Mouse (Mus musculus) MEL (cell line): Measurements from ENCODE around the gene Ppp1r1b. TPM values are rescaled to one million over a fixed set of nuclear protein-coding genes. Genes with fewer than 3 reads are reported as not detected.

Experiments
- DNase-seq: peaks from one replicate; pipeline ENCODE4 v3.0.0; 2011; ENCODE audit warnings: low read depth, low spot score
- H3K27ac ChIP-seq: 2 replicates; pipeline ENCODE4 v1.5.1; 2012; ENCODE audit warnings: low read depth, mild to moderate bottlenecking, control low read depth, low read length, moderate library complexity; ENCODE audit not compliant: control insufficient read depth
- H3K27me3 ChIP-seq, 2 experiments: fragments of 150-350 bp in 1 of 2; sonication (generic) in 1 of 2; 2 replicates each; pipeline ENCODE4 v1.6.1; 2012; ENCODE audit warnings: low read length in 2 of 2, mild to moderate bottlenecking in 2 of 2, improper control_type of control experiment in 1 of 2, moderate library complexity in 1 of 2; ENCODE audit not compliant: insufficient read depth in 2 of 2, control insufficient read depth in 1 of 2
- H3K36me3 ChIP-seq, 2 experiments: 2 replicates each; pipeline ENCODE4 v1.6.1; 2012 to 2014; ENCODE audit warnings: low read length in 2 of 2, improper control_type of control experiment in 1 of 2, inconsistent platforms in 1 of 2, mild to moderate bottlenecking in 1 of 2; ENCODE audit not compliant: insufficient read depth in 2 of 2, control insufficient read depth in 1 of 2
- H3K4me1 ChIP-seq, 2 experiments: fragments of 150-350 bp in 1 of 2; sonication (generic) in 1 of 2; 2 replicates each; pipeline ENCODE4 v1.6.1; 2012; ENCODE audit warnings: low read length in 2 of 2, improper control_type of control experiment in 1 of 2, mild to moderate bottlenecking in 1 of 2; ENCODE audit not compliant: insufficient read depth in 2 of 2, control insufficient read depth in 1 of 2
- H3K4me3 ChIP-seq, 2 experiments: fragments of 150-350 bp in 1 of 2; sonication (generic) in 1 of 2; 2 replicates each; pipeline ENCODE4 v1.5.1; 2012; ENCODE audit warnings: low read depth in 2 of 2, low read length in 2 of 2, mild to moderate bottlenecking in 2 of 2, moderate library complexity in 2 of 2, control low read depth in 1 of 2, improper control_type of control experiment in 1 of 2; ENCODE audit not compliant: control insufficient read depth in 1 of 2, insufficient read depth in 1 of 2
- H3K79me2 ChIP-seq: 2 replicates; pipeline ENCODE4 v1.6.1; 2012; ENCODE audit warnings: mild to moderate bottlenecking, low read length, moderate library complexity; ENCODE audit not compliant: control insufficient read depth, poor library complexity, insufficient read depth
- H3K9ac ChIP-seq: 2 replicates; pipeline ENCODE4 v1.6.1; 2012; ENCODE audit warnings: low read depth, mild to moderate bottlenecking, control low read depth, low read length, moderate library complexity; ENCODE audit not compliant: control insufficient read depth, poor library complexity, severe bottlenecking
- H3K9me3 ChIP-seq: fragments of 150-350 bp; sonication (generic); replicated peaks from 2 replicates; pipeline ENCODE4 v1.6.1; 2012; ENCODE audit warnings: mild to moderate bottlenecking, low read length, improper control_type of control experiment, moderate library complexity; ENCODE audit not compliant: insufficient read depth
- BHLHE40 ChIP-seq: IDR thresholded peaks from 2 replicates; pipeline ENCODE4 v1.6.1; 2012; ENCODE audit warnings: low read depth, mild to moderate bottlenecking, inconsistent platforms, low read length, improper control_type of control experiment, borderline replicate concordance
- CHD1 ChIP-seq: IDR thresholded peaks from 2 replicates; pipeline ENCODE4 v1.6.1; 2012; ENCODE audit warnings: low read depth, mild to moderate bottlenecking, inconsistent platforms, low read length, improper control_type of control experiment
- CHD2 ChIP-seq: IDR thresholded peaks from 2 replicates; pipeline ENCODE4 v1.6.1; 2011; ENCODE audit warnings: low read length, improper control_type of control experiment
- CTCF ChIP-seq, 3 experiments: IDR thresholded peaks in 2 of 3; conservative IDR thresholded peaks in 1 of 3; 2 replicates each; pipeline ENCODE4 v1.5.1; 2011 to 2012; ENCODE audit warnings: low read length in 3 of 3, low read depth in 2 of 3, mild to moderate bottlenecking in 2 of 3, improper control_type of control experiment in 1 of 3, inconsistent platforms in 1 of 3, mixed read lengths in 1 of 3, moderate library complexity in 1 of 3; ENCODE audit not compliant: control insufficient read depth in 1 of 3, insufficient read depth in 1 of 3, poor library complexity in 1 of 3, severe bottlenecking in 1 of 3
- ETS1 ChIP-seq: IDR thresholded peaks from 2 replicates; pipeline ENCODE4 v1.6.1; 2012; ENCODE audit warnings: low read depth, mild to moderate bottlenecking, inconsistent platforms, low read length, improper control_type of control experiment, moderate library complexity
- GABPA ChIP-seq: IDR thresholded peaks from 2 replicates; pipeline ENCODE4 v1.6.1; 2012; ENCODE audit warnings: low read depth, mild to moderate bottlenecking, inconsistent platforms, low read length, improper control_type of control experiment, moderate library complexity
- GATA1 ChIP-seq: IDR thresholded peaks from 2 replicates; pipeline ENCODE4 v1.6.1; 2011; ENCODE audit warnings: low read depth, low read length, improper control_type of control experiment
- HCFC1 ChIP-seq: IDR thresholded peaks from 2 replicates; pipeline ENCODE4 v1.6.1; 2012; ENCODE audit warnings: low read depth, mild to moderate bottlenecking, inconsistent platforms, low read length, improper control_type of control experiment, moderate library complexity
- KAT2A ChIP-seq: conservative IDR thresholded peaks from 2 replicates; pipeline ENCODE4 v1.6.1; 2012; ENCODE audit warnings: low read depth, low read length, improper control_type of control experiment, inconsistent platforms
- MAFK ChIP-seq: IDR thresholded peaks from 2 replicates; pipeline ENCODE4 v1.6.1; 2011; ENCODE audit warnings: low read depth, mild to moderate bottlenecking, low read length, improper control_type of control experiment, borderline replicate concordance
- MAZ ChIP-seq: IDR thresholded peaks from 2 replicates; pipeline ENCODE4 v1.6.1; 2012; ENCODE audit warnings: low read depth, mild to moderate bottlenecking, inconsistent platforms, low read length, improper control_type of control experiment
- MEF2A ChIP-seq: IDR thresholded peaks from 2 replicates; pipeline ENCODE4 v1.6.1; 2014; ENCODE audit warnings: low read depth, mild to moderate bottlenecking, inconsistent platforms, low read length, improper control_type of control experiment; ENCODE audit not compliant: poor library complexity, insufficient replicate concordance, severe bottlenecking; ENCODE audit errors: extremely low read depth
- MXI1 ChIP-seq: IDR thresholded peaks from 2 replicates; pipeline ENCODE4 v1.6.1; 2011; ENCODE audit warnings: mild to moderate bottlenecking, low read depth, low read length, improper control_type of control experiment
- MYB ChIP-seq: IDR thresholded peaks from 2 replicates; pipeline ENCODE4 v1.6.1; 2011; ENCODE audit warnings: mild to moderate bottlenecking, low read depth, low read length, improper control_type of control experiment
- MYC ChIP-seq: IDR thresholded peaks from 2 replicates; pipeline ENCODE4 v1.6.1; 2011; ENCODE audit warnings: low read depth, mild to moderate bottlenecking, low read length, improper control_type of control experiment, moderate library complexity
- POLR2A ChIP-seq, 2 experiments: IDR thresholded peaks; 2 replicates each; pipeline ENCODE4 v1.6.1; 2011 to 2012; ENCODE audit warnings: low read length in 2 of 2, mild to moderate bottlenecking in 2 of 2, control low read depth in 1 of 2, improper control_type of control experiment in 1 of 2, low read depth in 1 of 2, moderate library complexity in 1 of 2; ENCODE audit not compliant: control insufficient read depth in 1 of 2, insufficient read depth in 1 of 2, poor library complexity in 1 of 2
- RAD21 ChIP-seq: IDR thresholded peaks from 2 replicates; pipeline ENCODE4 v1.6.1; 2011; ENCODE audit warnings: mild to moderate bottlenecking, low read depth, low read length, improper control_type of control experiment
- RCOR1 ChIP-seq: IDR thresholded peaks from 2 replicates; pipeline ENCODE4 v1.6.1; 2012; ENCODE audit warnings: low read depth, mild to moderate bottlenecking, inconsistent platforms, low read length, improper control_type of control experiment
- SIN3A ChIP-seq: IDR thresholded peaks from 2 replicates; pipeline ENCODE4 v1.6.1; 2012; ENCODE audit warnings: low read length, improper control_type of control experiment, inconsistent platforms
- SMC3 ChIP-seq: IDR thresholded peaks from 2 replicates; pipeline ENCODE4 v1.6.1; 2011; ENCODE audit warnings: low read depth, low read length, improper control_type of control experiment
- TAL1 ChIP-seq: IDR thresholded peaks from 2 replicates; pipeline ENCODE4 v1.6.1; 2012; ENCODE audit warnings: mild to moderate bottlenecking, inconsistent platforms, low read length, moderate library complexity, mixed read lengths
- TBP ChIP-seq: IDR thresholded peaks from 2 replicates; pipeline ENCODE4 v1.8.0; 2011; ENCODE audit warnings: low read depth, low read length, improper control_type of control experiment
- TCF12 ChIP-seq: IDR thresholded peaks from 2 replicates; pipeline ENCODE4 v1.6.1; 2014; ENCODE audit warnings: low read depth, mild to moderate bottlenecking, inconsistent platforms, low read length, improper control_type of control experiment, moderate library complexity
- USF1 ChIP-seq: IDR thresholded peaks from 2 replicates; pipeline ENCODE4 v1.6.1; 2014; ENCODE audit warnings: low read depth, mild to moderate bottlenecking, inconsistent platforms, low read length, improper control_type of control experiment, moderate library complexity
- USF2 ChIP-seq, 2 experiments: IDR thresholded peaks; 2 replicates each; pipeline ENCODE4 v1.6.1; 2011 to 2012; ENCODE audit warnings: improper control_type of control experiment in 2 of 2, low read length in 2 of 2, borderline replicate concordance in 1 of 2, inconsistent platforms in 1 of 2, low read depth in 1 of 2, mild to moderate bottlenecking in 1 of 2; ENCODE audit not compliant: insufficient read depth in 1 of 2
- ZC3H11A ChIP-seq: IDR thresholded peaks from 2 replicates; pipeline ENCODE4 v1.6.1; 2012; ENCODE audit warnings: low read depth, mild to moderate bottlenecking, inconsistent platforms, low read length, improper control_type of control experiment
- ZKSCAN1 ChIP-seq: IDR thresholded peaks from 2 replicates; pipeline ENCODE4 v1.6.1; 2012; ENCODE audit warnings: low read depth, mild to moderate bottlenecking, inconsistent platforms, low read length, improper control_type of control experiment, moderate library complexity
- ZMIZ1 ChIP-seq: IDR thresholded peaks from 2 replicates; pipeline ENCODE4 v1.6.1; 2012; ENCODE audit warnings: low read depth, mild to moderate bottlenecking, inconsistent platforms, low read length, improper control_type of control experiment, moderate library complexity
- ZNF384 ChIP-seq: IDR thresholded peaks from 2 replicates; pipeline ENCODE4 v1.6.1; 2012; ENCODE audit warnings: low read depth, mild to moderate bottlenecking, inconsistent platforms, low read length, improper control_type of control experiment
- polyA plus RNA-seq, 2 experiments: library from polyadenylated mRNA; stranded (reverse) in 1 of 2; unstranded in 1 of 2; fragments of >175 nt in 1 of 2; fragments of >200 nt in 1 of 2; gene quantifications; 2 replicates each; pipeline versions ENCODE4 v1.2.1 to v1.2.4; 2012; ENCODE audit warnings: low replicate concordance in 2 of 2, low read depth in 1 of 2; ENCODE audit not compliant: insufficient read length in 2 of 2, insufficient read depth in 1 of 2, missing spikeins in 1 of 2
- total RNA-seq: library from RNA; depleted of rRNA; stranded (reverse); fragments of 300-350 nt; gene quantifications from 2 replicates; pipeline ENCODE4 v1.2.3, GENCODE M21; 2012

The Ppp1r1b gene
- total and polyA plus RNA-seq, 3 experiments, result 35.2 to 114 TPM; not detected in 1

- Histone ChIP-seq H3K79me2 (peaks cover 10% of the 10 kb centered on the region), H3K9ac (no peak overlapping the region), H3K27ac (no peak overlapping the region), H3K4me3 (no peak overlapping the region), H3K27me3 (no peaks in the 10 kb centered on the region), H3K36me3 (peaks cover 0 to 17% of the 10 kb centered on the region in 2 experiments; a peak in 2 of 4 replicates), H3K4me1 (peaks cover 10 to 32% of the 10 kb centered on the region in 2 experiments), H3K9me3 (no peaks in the 10 kb centered on the region)
- TF ChIP-seq CHD1, result no peak
- TF ChIP-seq ETS1, result no peak
- no peak for TF ChIP-seq SIN3A
- no peak for TF ChIP-seq GABPA
- TF ChIP-seq BHLHE40, result no peak
- TF ChIP-seq MAZ, result no peak
- no peak for TF ChIP-seq HCFC1
- no peak for TF ChIP-seq MYB
- no peak for TF ChIP-seq MEF2A
- no peak for TF ChIP-seq RCOR1
- no peak for TF ChIP-seq POLR2A (IDR thresholded peaks at IDR 0.05; ENCODE audit: control insufficient read depth in 1 of 2, insufficient read depth in 1 of 2, low read depth in 1 of 2, low read length in 2 of 2, poor library complexity in 1 of 2)
- TF ChIP-seq ZKSCAN1, result no peak
- no peak for TF ChIP-seq USF2 (IDR thresholded peaks at IDR 0.05; ENCODE audit: borderline replicate concordance in 1 of 2, insufficient read depth in 1 of 2, low read depth in 1 of 2, low read length in 2 of 2)
- no peak for TF ChIP-seq USF1
- no peak for DNase-seq
These were observed 6.2 kb downstream of the Ppp1r1b start for GRCm38 (mm10) chr11:98354445-98354844.

DNA sequence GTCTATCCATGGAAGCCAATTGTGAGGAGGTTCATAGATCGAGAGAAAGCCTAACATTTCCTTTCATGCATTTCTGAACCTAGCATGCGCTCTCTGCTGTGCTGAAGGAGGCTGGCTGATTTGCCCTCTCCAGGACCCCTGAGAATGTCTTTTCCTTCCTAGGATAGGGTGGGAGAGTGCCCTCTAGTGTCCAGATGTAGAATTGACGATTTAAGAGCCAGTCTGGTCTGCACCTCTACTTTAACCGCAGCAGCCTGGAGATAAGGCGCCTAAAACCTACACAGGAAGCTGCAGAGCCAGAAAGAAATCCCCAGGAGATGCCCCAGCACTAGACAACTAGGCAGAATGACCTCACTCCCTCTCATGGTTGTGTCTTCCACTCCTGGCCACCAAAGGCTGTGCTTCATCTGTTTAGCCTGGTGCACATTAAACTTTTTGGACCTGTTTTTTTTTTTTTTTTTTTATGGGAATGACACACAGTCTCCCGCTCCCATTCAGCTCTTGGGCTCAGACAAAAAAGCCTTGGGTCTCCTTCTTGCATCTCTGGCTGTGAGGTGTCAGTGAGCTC, 7.6 kb downstream of the Ppp1r1b start:
- Histone ChIP-seq H3K4me3 (no peak overlapping the region), H3K4me1 (peaks cover 9 to 28% of the 10 kb centered on the region in 2 experiments)
- no peak for TF ChIP-seq GABPA
- TF ChIP-seq ZKSCAN1, result no peak
- no peak for TF ChIP-seq MYB
- TF ChIP-seq MAZ, result 0 out of 2 replicates have a peak, but pooled peaks have one; percentile 8
- TF ChIP-seq CHD2, result no peak
- peak; percentile 62 for TF ChIP-seq SMC3
- no peak for TF ChIP-seq TCF12
- no peak for TF ChIP-seq MAFK
- 0 out of 2 replicates have a peak, but pooled peaks have one; percentile 35 for TF ChIP-seq MYC
- TF ChIP-seq POLR2A (IDR thresholded peaks at IDR 0.05; ENCODE audit: control insufficient read depth in 1 of 2, insufficient read depth in 1 of 2, low read depth in 1 of 2, low read length in 2 of 2, poor library complexity in 1 of 2), result no peak
- 0 out of 2 replicates have a peak, but pooled peaks have one; percentile 8 for TF ChIP-seq TAL1
- no peak for TF ChIP-seq ZC3H11A
- TF ChIP-seq ETS1, result peak; percentile 79
- TF ChIP-seq GATA1, result peak; percentile 96
- TF ChIP-seq CTCF (IDR thresholded peaks at IDR 0.05 in 2 of 3, conservative IDR thresholded peaks at IDR 0.05 in 1 of 3; ENCODE audit: control insufficient read depth in 1 of 3, insufficient read depth in 1 of 3, low read depth in 2 of 3, low read length in 3 of 3, poor library complexity in 1 of 3, severe bottlenecking in 1 of 3), result peak; percentile 63 to 95 (median 92)
- peak; percentile 28; the same call in 1 of the 2 replicates for TF ChIP-seq MXI1
- no peak for TF ChIP-seq KAT2A
- TF ChIP-seq ZMIZ1, result no peak
- peak; percentile 66; the same call in 1 of the 2 replicates for TF ChIP-seq ZNF384
- TF ChIP-seq TBP, result peak; percentile 39; the same call in 1 of the 2 replicates
- TF ChIP-seq RAD21, result peak; percentile 30
- peak; percentile 38; the same call in 1 of the 2 replicates for TF ChIP-seq CHD1
- peak; percentile 68; the same call in 1 of the 2 replicates for TF ChIP-seq RCOR1

More for the DNA sequence above, 7.6 kb downstream of the Ppp1r1b start:
- Histone ChIP-seq H3K36me3 (peaks cover 0 to 17% of the 10 kb centered on the region in 2 experiments; a peak in 2 of 4 replicates), H3K27me3 (no peaks in the 10 kb centered on the region), H3K9me3 (no peaks in the 10 kb centered on the region), H3K9ac (no peak overlapping the region), H3K27ac (peak overlapping the region; percentile 24; the same call in 1 of the 2 replicates), H3K79me2 (peaks cover 23% of the 10 kb centered on the region)
- peak; percentile 96 for DNase-seq
